In the genomic region with DNA sequence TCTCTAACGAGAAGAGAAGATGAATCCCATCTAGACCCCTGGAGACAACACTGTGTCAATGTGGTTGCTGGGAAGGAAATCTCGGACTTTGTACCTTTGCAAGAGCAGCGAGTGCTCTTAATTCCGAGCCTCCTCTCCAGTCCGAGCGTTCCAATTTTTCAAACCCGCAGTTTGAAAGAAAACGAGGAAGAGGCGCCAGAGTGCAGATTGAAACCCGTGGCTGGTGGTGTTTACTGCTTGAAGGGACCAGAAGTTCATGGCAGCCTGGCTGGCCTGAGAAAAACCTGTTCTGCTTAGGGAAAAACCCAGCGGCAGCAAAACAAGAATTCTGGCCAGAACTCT, we compare ENCODE assay signal across 8 mouse cellular contexts.
DNase-seq lines count a peak whose midpoint lies in the region; ATAC-seq and TF ChIP-seq lines count a peak whose summit lies in the region.

No protein-coding gene starts in this region.

- H3K9ac ChIP-seq in hindbrain, embryonic 14.5 days: 0 out of 2 replicates have a peak overlapping the region, but pooled peaks have one; percentile 4
- no peak overlapping the region for H3K9ac ChIP-seq in limb, embryonic 14.5 days (ENCODE audit: low read depth, low read length, severe bottlenecking)

- no peaks in the 10 kb centered on the region for H3K36me3 ChIP-seq in hindbrain, embryonic 14.5 days (replicated peaks; ENCODE audit: control insufficient read depth, insufficient read depth)
- H3K36me3 ChIP-seq in limb, embryonic 14.5 days (ENCODE audit: control insufficient read depth, insufficient read depth, low read length): no peaks in the 10 kb centered on the region

- 0 out of 2 replicates have a peak, but pooled peaks cover 3% of the 10 kb centered on the region for H3K27me3 ChIP-seq in hindbrain, embryonic 14.5 days (ENCODE audit: control insufficient read depth, insufficient read depth, low read length)
- H3K27me3 ChIP-seq in limb, embryonic 14.5 days (ENCODE audit: control insufficient read depth, insufficient read depth, low read length): no peaks in the 10 kb centered on the region

- no peak for TF ChIP-seq POLR2A in limb, embryonic 14.5 days (IDR thresholded peaks at IDR 0.05; ENCODE audit: borderline replicate concordance, extremely low read depth, insufficient read depth, insufficient read length)
- TF ChIP-seq POLR2A in olfactory bulb, adult 2 months (IDR thresholded peaks at IDR 0.05; ENCODE audit: insufficient read depth, low read depth, low read length): no peak

- H3K4me1 ChIP-seq in hindbrain, embryonic 14.5 days (replicated peaks; ENCODE audit: control insufficient read depth, insufficient read depth, low read length): 0 out of 2 replicates have a peak, but pooled peaks cover 4% of the 10 kb centered on the region
- H3K4me1 ChIP-seq in limb, embryonic 14.5 days (ENCODE audit: control insufficient read depth, insufficient read depth, low read length): peaks cover 6% of the 10 kb centered on the region; the same call in 1 of the 2 replicates
- H3K4me1 ChIP-seq in olfactory bulb, adult 2 months (ENCODE audit: control insufficient read depth, insufficient read depth, low read length): peaks cover 12% of the 10 kb centered on the region

- peak overlapping the region; percentile 30; the same call in 1 of the 2 replicates for H3K4me2 ChIP-seq in hindbrain, embryonic 14.5 days (replicated peaks)
- H3K4me2 ChIP-seq in limb, embryonic 14.5 days (replicated peaks; ENCODE audit: low read depth, low read length, severe bottlenecking): peak overlapping the region; percentile 2

- H3K27ac ChIP-seq in layer of hippocampus, adult 2 months: peak overlapping the region; percentile 93
- H3K27ac ChIP-seq in hindbrain, embryonic 14.5 days: no peak overlapping the region
- no peak overlapping the region for H3K27ac ChIP-seq in limb, embryonic 14.5 days (replicated peaks; ENCODE audit: low read depth, low read length)
- peak overlapping the region; percentile 12 for H3K27ac ChIP-seq in olfactory bulb, adult 2 months (ENCODE audit: insufficient read depth, low read depth, low read length)

- 57% methylated on average over 11 of the region's 11 CpGs for WGBS in hindbrain, embryonic 14.5 days
- 32% methylated on average over 11 of the region's 11 CpGs for WGBS in limb, embryonic 14.5 days
- 35% methylated on average over 11 of the region's 11 CpGs for WGBS in olfactory bulb, adult 2 months

- DNase-seq in layer of hippocampus, adult 2 months (ENCODE audit: low spot score in 2 of 2): no peak
- DNase-seq in layer of hippocampus, adult 11-12 months (ENCODE audit: low spot score): no peak
- DNase-seq in hindbrain, embryonic 14.5 days (ENCODE audit: low spot score): no peak
- peak; percentile 15 for DNase-seq in limb, embryonic 14.5 days (ENCODE audit: low spot score)
- no peak for DNase-seq in gastrocnemius, adult 18-20 months (ENCODE audit: low spot score)
- no peak for DNase-seq in layer of hippocampus, adult 9-11 months

- H3K4me3 ChIP-seq in layer of hippocampus, adult 2 months: peak overlapping the region; percentile 23
- H3K4me3 ChIP-seq in hindbrain, embryonic 14.5 days (replicated peaks; ENCODE audit: low read length): no peak overlapping the region
- H3K4me3 ChIP-seq in limb, embryonic 14.5 days (replicated peaks; ENCODE audit: low read length): no peak overlapping the region
- H3K4me3 ChIP-seq in olfactory bulb, adult 2 months (ENCODE audit: insufficient read depth, low read depth, low read length): no peak overlapping the region

- 0 out of 2 replicates have a peak, but pooled peaks have one; percentile 9 for TF ChIP-seq CTCF in layer of hippocampus, adult 2 months (conservative IDR thresholded peaks at IDR 0.05)
- TF ChIP-seq CTCF in olfactory bulb, adult 2 months (IDR thresholded peaks at IDR 0.05; ENCODE audit: insufficient read depth, low read depth, low read length): no peak

- no peaks in the 10 kb centered on the region for H3K9me3 ChIP-seq in hindbrain, embryonic 14.5 days (ENCODE audit: control insufficient read depth, low read length)
- H3K9me3 ChIP-seq in limb, embryonic 14.5 days (ENCODE audit: control insufficient read depth, low read length): no peaks in the 10 kb centered on the region

- ATAC-seq in common myeloid progenitor, adult 5-6 weeks (replicated peaks; ENCODE audit: low read depth, poor library complexity, severe bottlenecking): peak; percentile 5; the same call in 1 of the 2 replicates
- no peak for ATAC-seq in hindbrain, embryonic 14.5 days (ENCODE audit: low FRiP score)
- ATAC-seq in limb, embryonic 14.5 days (ENCODE audit: low FRiP score, low read depth): no peak

Comparison
In these comparisons a context has a peak if more than half of its experiments do, and no peak if none do; other contexts are left out.
1. H3K27ac ChIP-seq: peak in layer of hippocampus, adult 2 months (single experiment) and olfactory bulb, adult 2 months (single experiment); none in hindbrain, embryonic 14.5 days (single experiment) and limb, embryonic 14.5 days (single experiment).